Mouse (Mus musculus) limb, embryonic 12.5 days (tissue): ENCODE measurements at regions not wholly inside any gene's neighbourhood (a gene's known extent, or its start where the extent isn't known, plus 50 kb on each side); places are given as distances from the start of the nearest gene placed in this dataset.

Source experiments
- ATAC-seq: fragments of 200-750 bp; cut with Nextera tagmentation; 2 replicates; pipeline ENCODE4 v1.8.0; 2017; ENCODE audit warnings: low read depth, moderate TSS enrichment; ENCODE audit not compliant: insufficient number of reproducible peaks, insufficient read depth, low FRiP score, low TSS enrichment
- H3K27ac ChIP-seq: fragments of 300-500 bp; sonication (generic); 2 replicates; pipeline ENCODE4 v1.5.1; 2016; ENCODE audit warnings: mild to moderate bottlenecking, moderate library complexity
- H3K27me3 ChIP-seq: fragments of 300-500 bp; sonication (generic); 2 replicates; pipeline ENCODE4 v1.6.1; 2016; ENCODE audit warnings: mild to moderate bottlenecking, moderate library complexity
- H3K36me3 ChIP-seq: fragments of 300-500 bp; sonication (generic); 2 replicates; pipeline ENCODE4 v1.6.1; 2016; ENCODE audit warnings: mild to moderate bottlenecking, moderate library complexity
- H3K4me1 ChIP-seq: fragments of 300-500 bp; sonication (generic); replicated peaks from 2 replicates; pipeline ENCODE4 v1.6.1; 2016
- H3K4me2 ChIP-seq: fragments of 300-500 bp; sonication (generic); 2 replicates; pipeline ENCODE4 v1.6.1; 2016; ENCODE audit warnings: mild to moderate bottlenecking, moderate library complexity
- H3K4me3 ChIP-seq: fragments of 300-500 bp; sonication (generic); replicated peaks from 2 replicates; pipeline ENCODE4 v1.5.1; 2016; ENCODE audit warnings: mild to moderate bottlenecking
- H3K9ac ChIP-seq: fragments of 300-500 bp; sonication (generic); replicated peaks from 2 replicates; pipeline ENCODE4 v1.6.1; 2016; ENCODE audit warnings: mild to moderate bottlenecking, moderate library complexity
- H3K9me3 ChIP-seq: fragments of 300-500 bp; sonication (generic); 2 replicates; pipeline ENCODE4 v1.6.1; 2016; ENCODE audit warnings: mild to moderate bottlenecking, moderate library complexity
- WGBS: fragments of 180-500 bp; shearing (Covaris S2); methylation state at CpG from one replicate; pipeline ENCODE4 v1.1.7; 2016; 5-methylcytosine and 5-hydroxymethylcytosine counted together

- no peak overlapping the region for H3K9ac ChIP-seq
- peak; percentile 59; the same call in 1 of the 2 replicates for ATAC-seq
- no peaks in the 10 kb centered on the region for H3K27me3 ChIP-seq
- no peak overlapping the region for H3K4me3 ChIP-seq
- WGBS, result 65% methylated on average over 4 of the region's 4 CpGs
- H3K36me3 ChIP-seq, result no peaks in the 10 kb centered on the region
- no peak overlapping the region for H3K4me2 ChIP-seq
- H3K27ac ChIP-seq, result no peak overlapping the region
- peaks cover 9% of the 10 kb centered on the region; the same call in 1 of the 2 replicates for H3K4me1 ChIP-seq
- H3K9me3 ChIP-seq, result no peaks in the 10 kb centered on the region
These were observed 384.4 kb downstream of the Rapgef2 start for GRCm38 (mm10) chr3:78901838-78902484.

GRCm38 (mm10) chr3:78901016-78901837, 385.1 kb downstream of the Rapgef2 start:
- H3K4me1 ChIP-seq, result peaks cover 9% of the 10 kb centered on the region; the same call in 1 of the 2 replicates
- no peaks in the 10 kb centered on the region for H3K27me3 ChIP-seq
- no peak overlapping the region for H3K9ac ChIP-seq
- H3K27ac ChIP-seq, result no peak overlapping the region
- H3K4me2 ChIP-seq, result no peak overlapping the region
- WGBS, result 50% methylated on average over 11 of the region's 11 CpGs
- no peaks in the 10 kb centered on the region for H3K36me3 ChIP-seq
- no peak for ATAC-seq
- no peak overlapping the region for H3K4me3 ChIP-seq
- H3K9me3 ChIP-seq, result no peaks in the 10 kb centered on the region

DNA sequence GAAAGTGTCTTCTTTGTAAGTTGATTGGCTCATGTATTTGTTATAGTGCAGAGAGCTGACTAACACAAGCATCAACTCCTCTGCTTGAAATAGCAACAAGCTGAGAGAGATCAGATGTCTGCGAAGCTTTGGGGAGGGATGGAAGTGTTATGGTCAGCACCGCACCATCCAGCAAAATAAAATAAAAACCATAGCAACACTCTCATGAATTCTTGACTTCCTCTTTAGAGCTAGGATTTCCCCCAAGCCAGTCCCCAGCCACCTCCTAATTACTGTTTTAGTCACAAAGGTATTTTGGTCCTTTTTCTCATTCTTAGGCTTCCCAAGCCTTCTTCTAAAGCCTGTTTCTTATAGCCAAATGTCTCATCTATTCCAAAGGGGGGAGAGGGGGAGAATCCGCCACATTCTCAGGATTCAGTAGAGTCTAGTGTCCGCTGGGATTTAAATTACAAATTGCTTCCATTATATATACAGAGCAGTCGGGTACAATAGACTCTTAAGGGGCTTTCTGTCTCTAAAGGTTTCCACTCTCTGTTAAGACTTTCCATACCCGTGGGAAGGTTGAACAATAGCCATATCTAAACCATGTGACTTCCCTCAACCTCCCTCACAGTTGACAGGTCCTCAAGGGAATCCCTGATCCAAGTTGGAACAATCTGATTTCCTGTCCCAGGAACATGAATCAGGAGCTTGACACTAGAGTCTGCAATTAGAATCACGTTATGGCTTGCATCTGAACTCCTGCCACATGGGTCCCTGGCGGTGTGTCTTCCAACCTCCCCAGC, 386.7 kb downstream of the Rapgef2 start:
- WGBS, result 80% methylated on average over 8 of the region's 8 CpGs
- Histone ChIP-seq H3K27ac (no peak overlapping the region), H3K27me3 (no peaks in the 10 kb centered on the region), H3K36me3 (no peaks in the 10 kb centered on the region), H3K9ac (no peak overlapping the region), H3K4me1 (peaks cover 9% of the 10 kb centered on the region; the same call in 1 of the 2 replicates), H3K4me2 (no peak overlapping the region), H3K9me3 (no peaks in the 10 kb centered on the region), H3K4me3 (no peak overlapping the region)
- ATAC-seq, result no peak

- Histone ChIP-seq H3K4me3 (no peak overlapping the region), H3K4me1 (no peaks in the 10 kb centered on the region), H3K4me2 (no peak overlapping the region), H3K27ac (no peak overlapping the region), H3K9me3 (no peaks in the 10 kb centered on the region), H3K36me3 (no peaks in the 10 kb centered on the region), H3K9ac (no peak overlapping the region), H3K27me3 (no peaks in the 10 kb centered on the region)
- ATAC-seq, result no peak
- 68% methylated on average over 3 of the region's 3 CpGs for WGBS
These were observed 397.0 kb downstream of the Rapgef2 start for GRCm38 (mm10) chr3:78889326-78889725.

DNA sequence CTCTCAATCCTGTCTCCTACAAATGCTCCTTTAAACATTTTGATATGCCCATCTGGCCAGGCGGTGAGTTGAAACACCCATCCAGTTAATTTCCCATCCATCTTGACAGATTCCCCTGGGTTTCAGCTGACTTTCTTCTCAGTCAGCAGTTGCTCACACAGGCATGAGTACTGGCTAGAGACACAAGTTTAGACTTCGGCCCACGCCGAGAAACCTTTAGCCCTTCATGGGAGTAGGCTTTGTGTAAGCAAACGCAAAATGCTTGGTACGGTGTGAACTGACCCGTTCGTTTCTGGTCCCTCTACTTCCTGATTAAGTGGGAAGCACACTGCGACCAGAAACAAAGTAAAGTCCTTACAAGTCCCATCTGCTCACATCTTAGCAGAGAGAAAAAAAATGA, 401.6 kb downstream of the Rapgef2 start:
- H3K27me3 ChIP-seq, result no peaks in the 10 kb centered on the region
- H3K4me3 ChIP-seq, result no peak overlapping the region
- WGBS, result 91% methylated on average over 9 of the region's 9 CpGs
- H3K9ac ChIP-seq, result no peak overlapping the region
- no peaks in the 10 kb centered on the region for H3K4me1 ChIP-seq
- H3K36me3 ChIP-seq, result no peaks in the 10 kb centered on the region
- no peaks in the 10 kb centered on the region for H3K9me3 ChIP-seq
- no peak for ATAC-seq
- H3K4me2 ChIP-seq, result no peak overlapping the region
- H3K27ac ChIP-seq, result no peak overlapping the region

DNA sequence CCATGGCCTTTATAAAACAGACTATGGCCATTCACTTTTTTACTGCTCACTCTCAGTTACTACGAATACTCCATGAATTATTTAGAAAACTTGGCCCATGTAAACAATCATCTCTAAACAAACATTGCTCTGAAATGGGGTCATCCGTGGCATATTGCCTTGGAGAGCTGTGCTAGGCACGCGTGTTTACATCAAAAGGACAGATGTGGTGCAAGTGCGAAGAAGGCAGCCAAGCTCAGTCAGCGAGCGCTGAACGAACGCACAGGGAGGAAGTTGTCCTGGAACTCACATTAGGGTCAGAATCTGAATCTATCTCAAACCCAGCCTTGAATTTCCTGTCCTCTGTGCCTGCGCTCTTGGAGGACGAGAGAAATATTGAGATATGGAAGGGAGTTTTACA, 402.3 kb downstream of the Rapgef2 start:
- 87% methylated on average over 11 of the region's 11 CpGs for WGBS
- Histone ChIP-seq H3K4me1 (no peaks in the 10 kb centered on the region), H3K27me3 (no peaks in the 10 kb centered on the region), H3K9me3 (no peaks in the 10 kb centered on the region), H3K9ac (no peak overlapping the region), H3K27ac (no peak overlapping the region), H3K4me2 (no peak overlapping the region), H3K36me3 (no peaks in the 10 kb centered on the region), H3K4me3 (no peak overlapping the region)
- ATAC-seq, result no peak

DNA sequence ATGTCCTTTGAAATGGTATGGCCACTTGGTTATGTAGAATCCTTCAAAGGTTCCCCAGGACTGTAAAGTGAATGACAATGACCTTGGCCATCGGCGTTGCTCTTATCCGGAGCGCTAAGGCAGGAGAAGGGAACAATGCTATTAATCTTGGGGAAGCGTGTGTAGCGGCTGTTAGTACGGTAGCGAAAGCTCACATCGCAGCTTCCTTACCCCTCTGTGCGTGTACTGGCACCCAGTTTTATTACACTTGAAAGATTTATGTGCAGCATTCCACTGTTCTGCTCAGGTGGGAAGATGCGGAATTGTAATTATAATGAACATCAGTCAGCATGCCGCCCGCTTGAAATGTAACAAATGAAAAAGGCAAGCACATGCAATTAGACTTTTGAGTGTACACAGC, 406.2 kb downstream of the Rapgef2 start:
- H3K9ac ChIP-seq, result no peak overlapping the region
- H3K4me2 ChIP-seq, result no peak overlapping the region
- no peaks in the 10 kb centered on the region for H3K36me3 ChIP-seq
- no peaks in the 10 kb centered on the region for H3K4me1 ChIP-seq
- no peak for ATAC-seq
- H3K27me3 ChIP-seq, result no peaks in the 10 kb centered on the region
- H3K27ac ChIP-seq, result no peak overlapping the region
- H3K9me3 ChIP-seq, result no peaks in the 10 kb centered on the region
- 82% methylated on average over 13 of the region's 13 CpGs for WGBS
- no peak overlapping the region for H3K4me3 ChIP-seq

DNA sequence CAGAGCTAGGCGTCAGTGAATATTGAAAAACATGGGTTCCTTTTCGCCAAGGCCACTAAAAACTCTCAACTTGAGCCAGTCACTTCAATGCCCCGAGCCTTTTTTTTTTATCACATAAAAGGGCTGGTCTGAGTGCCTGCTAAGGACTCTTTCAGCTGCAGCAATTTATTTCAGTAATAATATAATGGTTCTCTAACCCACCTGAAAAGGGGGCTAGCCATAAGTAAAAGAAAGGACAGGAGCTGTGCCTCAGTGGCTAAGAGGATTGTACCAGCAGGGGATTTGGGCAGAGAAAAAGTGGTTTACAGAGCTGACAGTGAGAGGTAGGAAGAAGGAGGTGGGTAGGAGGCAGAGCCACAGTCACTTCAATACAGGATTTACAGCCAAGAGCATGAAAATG, 409.0 kb downstream of the Rapgef2 start:
- no peaks in the 10 kb centered on the region for H3K9me3 ChIP-seq
- H3K36me3 ChIP-seq, result no peaks in the 10 kb centered on the region
- H3K9ac ChIP-seq, result no peak overlapping the region
- H3K27me3 ChIP-seq, result no peaks in the 10 kb centered on the region
- H3K4me3 ChIP-seq, result no peak overlapping the region
- WGBS, result 60% methylated on average over 3 of the region's 3 CpGs
- H3K27ac ChIP-seq, result no peak overlapping the region
- no peak for ATAC-seq
- no peaks in the 10 kb centered on the region for H3K4me1 ChIP-seq
- H3K4me2 ChIP-seq, result no peak overlapping the region

DNA sequence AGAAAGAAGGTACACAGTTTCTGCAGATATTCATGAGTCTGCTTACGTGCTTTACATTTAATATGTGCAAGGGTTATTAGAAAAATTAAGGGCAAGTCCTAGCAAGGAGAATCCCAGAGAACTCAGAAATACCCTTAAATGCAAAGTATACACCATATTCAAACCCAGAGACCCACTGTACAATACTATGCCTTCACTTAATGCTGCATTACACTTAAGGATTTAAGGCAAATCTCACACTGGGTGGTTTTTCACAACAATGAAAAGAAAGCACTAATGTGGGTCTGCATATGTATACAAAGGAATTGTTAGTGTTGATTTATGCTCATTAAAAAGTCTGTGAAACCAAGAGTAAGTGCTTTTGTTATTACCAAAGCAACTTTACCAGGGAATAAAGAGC, 419.4 kb downstream of the Rapgef2 start:
- no peaks in the 10 kb centered on the region for H3K4me1 ChIP-seq
- no peak overlapping the region for H3K9ac ChIP-seq
- no peak overlapping the region for H3K27ac ChIP-seq
- no peak overlapping the region for H3K4me2 ChIP-seq
- no peaks in the 10 kb centered on the region for H3K36me3 ChIP-seq
- no peak for ATAC-seq
- no peak overlapping the region for H3K4me3 ChIP-seq
- H3K9me3 ChIP-seq, result no peaks in the 10 kb centered on the region
- no peaks in the 10 kb centered on the region for H3K27me3 ChIP-seq
- WGBS, result 81% methylated on average over 1 of the region's 1 CpGs

- Histone ChIP-seq H3K27ac (no peak overlapping the region), H3K27me3 (no peaks in the 10 kb centered on the region), H3K4me1 (no peaks in the 10 kb centered on the region), H3K9me3 (no peaks in the 10 kb centered on the region), H3K4me2 (no peak overlapping the region), H3K4me3 (no peak overlapping the region), H3K9ac (no peak overlapping the region), H3K36me3 (no peaks in the 10 kb centered on the region)
- no peak for ATAC-seq
- WGBS, result 81% methylated on average over 9 of the region's 9 CpGs
These were observed 420.1 kb downstream of the Rapgef2 start for GRCm38 (mm10) chr3:78866083-78866726.

GRCm38 (mm10) chr3:78863005-78863404, 423.3 kb downstream of the Rapgef2 start:
- Histone ChIP-seq H3K27me3 (no peaks in the 10 kb centered on the region), H3K4me1 (no peaks in the 10 kb centered on the region), H3K9me3 (no peaks in the 10 kb centered on the region), H3K4me2 (no peak overlapping the region), H3K9ac (no peak overlapping the region), H3K36me3 (no peaks in the 10 kb centered on the region), H3K4me3 (no peak overlapping the region), H3K27ac (no peak overlapping the region)
- 92% methylated on average over 2 of the region's 2 CpGs for WGBS
- ATAC-seq, result no peak
